Mouse (Mus musculus): ENCODE results near the gene Lefty1. TPM values are rescaled to one million over a fixed set of nuclear protein-coding genes. Genes with fewer than 3 reads are reported as not detected.
"Not testable (repeated sequence)": the region's sequence is repeated elsewhere in the genome, so short reads cannot be mapped to it uniquely, and the experiment has no call there.

Lefty1 gene
- total RNA-seq (2021): 1 to 10 TPM; 1.5 to 2.6 TPM

- DNase-seq (ENCODE audit: extremely low spot score in 1 of 2, low spot score in 2 of 2): no peak
- intact Hi-C loops (cut with DNase I): no loop called here
Measured at GRCm38 (mm10) chr1:180934467-180935419, at the start of gene Lefty1. TSS of gene Lefty1 (plus strand) at chr1:180935022.

GRCm38 (mm10) chr1:180888556-180889042 lies 46.2 kb upstream of the Lefty1 start:
- intact Hi-C loops (cut with DNase I): no loop called here
- DNase-seq (ENCODE audit: extremely low spot score in 1 of 2, low spot score in 2 of 2): peak in 1 of 2 experiments; percentile 88

GRCm38 (mm10) chr1:180889172-180889571 lies 45.6 kb upstream of the Lefty1 start:
- no peak for DNase-seq (ENCODE audit: extremely low spot score in 1 of 2, low spot score in 2 of 2)
- intact Hi-C loops (cut with DNase I): no loop called here

- intact Hi-C loops (cut with DNase I): no loop called here
- no peak for DNase-seq (ENCODE audit: extremely low spot score in 1 of 2, low spot score in 2 of 2)
Measured at GRCm38 (mm10) chr1:180889841-180890240, 45.0 kb upstream of the Lefty1 start.

GRCm38 (mm10) chr1:180892808-180893207 lies 42.0 kb upstream of the Lefty1 start, which contains the start of gene Lefty2:
TSS of gene Lefty2 (plus strand) at chr1:180893108.
- intact Hi-C loops (cut with DNase I): no loop called here

GRCm38 (mm10) chr1:180894088-180894987 lies 40.5 kb upstream of the Lefty1 start:
- intact Hi-C loops (cut with DNase I): not testable (repeated sequence)

More at GRCm38 (mm10) chr1:180892808-180893207, 42.0 kb upstream of the Lefty1 start, which contains the start of gene Lefty2:
- no peak for DNase-seq (ENCODE audit: extremely low spot score in 1 of 2, low spot score in 2 of 2)

GRCm38 (mm10) chr1:180901107-180901506 lies 33.7 kb upstream of the Lefty1 start:
- DNase-seq (ENCODE audit: extremely low spot score in 1 of 2, low spot score in 2 of 2): peak in 1 of 2 experiments; percentile 57
- intact Hi-C loops (cut with DNase I): loop anchor here (1.0 to 10.0 kb wide), 2 partner anchors 73 to 204 kb away; no protein-coding TSS in a partner anchor

More at GRCm38 (mm10) chr1:180894088-180894987, 40.5 kb upstream of the Lefty1 start:
- DNase-seq (ENCODE audit: extremely low spot score in 1 of 2, low spot score in 2 of 2): not testable (repeated sequence)

- intact Hi-C loops (cut with DNase I): loop anchor here (10.0 kb wide), 1 partner anchor 202 kb away; no protein-coding TSS in a partner anchor
Measured at GRCm38 (mm10) chr1:180902915-180903314, 31.9 kb upstream of the Lefty1 start.

GRCm38 (mm10) chr1:180903666-180904038 lies 31.2 kb upstream of the Lefty1 start:
- no peak for DNase-seq (ENCODE audit: extremely low spot score in 1 of 2, low spot score in 2 of 2)
- intact Hi-C loops (cut with DNase I): loop anchor here (10.0 kb wide), 1 partner anchor 201 kb away; no protein-coding TSS in a partner anchor

More at GRCm38 (mm10) chr1:180902915-180903314, 31.9 kb upstream of the Lefty1 start:
- DNase-seq (ENCODE audit: extremely low spot score in 1 of 2, low spot score in 2 of 2): no peak

GRCm38 (mm10) chr1:180904039-180904814 lies 30.6 kb upstream of the Lefty1 start, which contains the start of gene Pycr2:
TSS of gene Pycr2 (plus strand) at chr1:180904293.
- intact Hi-C loops (cut with DNase I): loop anchor here (10.0 kb wide), 1 partner anchor 201 kb away; no protein-coding TSS in a partner anchor
- DNase-seq (ENCODE audit: extremely low spot score in 1 of 2, low spot score in 2 of 2): peak; percentile 95 to 96

- intact Hi-C loops (cut with DNase I): loop anchor here (10.0 kb wide), 1 partner anchor 200 kb away; no protein-coding TSS in a partner anchor
- DNase-seq (ENCODE audit: extremely low spot score in 1 of 2, low spot score in 2 of 2): no peak
Measured at GRCm38 (mm10) chr1:180904815-180905080, 30.1 kb upstream of the Lefty1 start.

- no peak for DNase-seq (ENCODE audit: extremely low spot score in 1 of 2, low spot score in 2 of 2)
- intact Hi-C loops (cut with DNase I): loop anchor here (10.0 kb wide), 1 partner anchor 199 kb away; no protein-coding TSS in a partner anchor
Measured at GRCm38 (mm10) chr1:180905307-180905706, 29.5 kb upstream of the Lefty1 start.

- intact Hi-C loops (cut with DNase I): loop anchor here (10.0 kb wide), 1 partner anchor 199 kb away; no protein-coding TSS in a partner anchor
Measured at GRCm38 (mm10) chr1:180905876-180906275, 28.9 kb upstream of the Lefty1 start.

GRCm38 (mm10) chr1:180906461-180907147 lies 28.2 kb upstream of the Lefty1 start:
- no peak for DNase-seq (ENCODE audit: extremely low spot score in 1 of 2, low spot score in 2 of 2)
- intact Hi-C loops (cut with DNase I): loop anchor here (10.0 kb wide), 1 partner anchor 198 kb away; no protein-coding TSS in a partner anchor

More at GRCm38 (mm10) chr1:180905876-180906275, 28.9 kb upstream of the Lefty1 start:
- no peak for DNase-seq (ENCODE audit: extremely low spot score in 1 of 2, low spot score in 2 of 2)

- DNase-seq (ENCODE audit: extremely low spot score in 1 of 2, low spot score in 2 of 2): no peak
- intact Hi-C loops (cut with DNase I): no loop called here
Measured at GRCm38 (mm10) chr1:180911138-180911537, 23.7 kb upstream of the Lefty1 start.

GRCm38 (mm10) chr1:180911653-180912287 lies 23.1 kb upstream of the Lefty1 start:
- DNase-seq (ENCODE audit: extremely low spot score in 1 of 2, low spot score in 2 of 2): no peak
- intact Hi-C loops (cut with DNase I): no loop called here

- no peak for DNase-seq (ENCODE audit: extremely low spot score in 1 of 2, low spot score in 2 of 2)
- intact Hi-C loops (cut with DNase I): no loop called here
Measured at GRCm38 (mm10) chr1:180912792-180913191, 22.0 kb upstream of the Lefty1 start.
